Mouse (Mus musculus) cerebellum, adult (tissue): Measurements from ENCODE around the gene Taf11.

Source experiments
- ATAC-seq: cut with Nextera tagmentation; 2 replicates; pipeline ENCODE4 v1.9.2; 2017; ENCODE audit warnings: mild to moderate bottlenecking, moderate library complexity, mixed read lengths; ENCODE audit not compliant: insufficient number of reproducible peaks, low FRiP score, low TSS enrichment

Gene Taf11

GRCm38 (mm10) chr17:27909622-27910500, at the start of gene Taf11:
Gene Taf11 (minus strand): TSS chr17:27909844.
- ATAC-seq = peak; percentile 50; the same call in 1 of the 2 replicates

- no peak for ATAC-seq
Measured at GRCm38 (mm10) chr17:27957649-27958048, 48.0 kb upstream of the Taf11 start.

DNA sequence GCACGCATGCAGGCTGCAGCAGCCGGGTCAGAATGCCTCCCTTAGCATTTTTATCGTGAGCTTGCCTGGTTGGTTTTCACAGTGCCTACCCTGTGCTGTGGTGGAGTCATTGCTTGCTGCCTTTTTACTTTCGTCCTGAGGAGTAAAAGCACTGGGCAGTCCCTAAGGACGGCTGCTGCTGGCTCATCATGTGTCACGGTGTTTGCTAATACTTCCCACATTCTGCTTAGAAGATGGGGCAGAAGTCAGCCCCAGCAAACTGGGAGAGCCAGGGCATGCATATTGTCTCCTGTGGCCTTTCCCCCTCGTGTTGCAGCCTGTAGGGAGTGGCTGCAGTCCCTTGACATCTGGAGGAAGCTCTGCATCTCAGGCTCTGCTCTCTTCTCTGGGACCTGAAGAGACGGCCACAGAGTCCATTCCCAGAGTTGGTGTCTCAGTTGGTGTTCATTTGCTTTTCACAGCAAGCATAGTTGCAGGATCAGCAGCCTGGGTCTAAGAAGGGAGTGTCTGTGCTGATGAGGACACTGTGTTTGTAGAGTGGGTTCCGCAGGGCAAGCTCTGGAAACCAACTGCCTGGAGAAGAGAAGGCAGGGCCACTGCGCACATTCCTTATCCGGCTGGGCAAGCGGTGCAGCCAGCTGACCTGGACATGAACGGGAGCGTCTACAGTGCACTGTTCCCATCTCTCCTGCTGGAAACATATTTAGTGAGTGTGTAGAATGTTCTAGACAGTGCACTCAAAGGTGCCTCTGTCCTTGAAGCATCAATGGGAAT, 45.2 kb upstream of the Taf11 start:
- no peak for ATAC-seq

DNA sequence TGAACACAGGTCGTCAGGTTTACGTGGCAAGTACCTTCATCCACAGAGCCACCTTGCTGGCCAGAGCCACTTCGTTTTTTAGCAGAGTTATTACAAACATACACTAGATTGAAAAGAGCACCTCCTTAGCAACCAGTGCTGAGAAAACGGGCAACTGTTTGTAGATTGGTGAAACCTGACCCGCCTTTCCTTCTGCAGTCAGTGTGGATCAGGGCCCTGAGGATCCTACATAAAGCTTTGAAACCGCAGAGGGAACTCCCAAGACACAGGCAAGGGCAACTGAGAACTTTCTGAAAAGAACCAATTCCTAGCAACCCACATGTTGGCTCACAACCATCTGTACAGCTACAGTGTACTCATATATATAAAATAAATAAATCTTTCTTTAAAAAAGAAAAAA, 43.5 kb upstream of the Taf11 start:
- ATAC-seq = no peak

GRCm38 (mm10) chr17:27947155-27947554, 37.5 kb upstream of the Taf11 start:
- ATAC-seq = no peak

DNA sequence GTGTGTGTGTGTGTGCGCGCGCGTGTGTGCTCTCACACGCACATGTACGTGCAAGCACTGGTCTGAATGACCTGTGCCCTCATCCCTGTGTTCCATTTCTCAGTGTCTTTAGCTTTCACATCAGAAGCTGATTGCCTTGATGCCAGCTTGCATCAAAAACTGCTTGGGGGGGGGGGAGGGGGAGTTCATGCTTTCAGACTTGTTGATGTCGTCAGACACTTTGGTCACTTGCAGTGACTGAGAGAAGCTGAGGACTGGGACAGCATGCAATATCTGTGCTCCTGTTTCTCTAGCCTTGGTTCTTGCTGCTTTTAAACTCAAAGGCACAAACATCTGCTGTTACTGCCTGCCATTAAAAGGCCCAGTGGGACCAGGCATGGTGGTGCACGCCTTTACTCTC, 36.7 kb upstream of the Taf11 start:
- no peak for ATAC-seq

GRCm38 (mm10) chr17:27945546-27946216, 36.0 kb upstream of the Taf11 start:
- peak; percentile 86; the same call in 1 of the 2 replicates for ATAC-seq

GRCm38 (mm10) chr17:27942131-27942530, 32.5 kb upstream of the Taf11 start:
- no peak for ATAC-seq

GRCm38 (mm10) chr17:27941698-27942097, 32.1 kb upstream of the Taf11 start:
- ATAC-seq = peak; percentile 36; the same call in 1 of the 2 replicates

- no peak for ATAC-seq
Measured at GRCm38 (mm10) chr17:27941178-27941577, 31.5 kb upstream of the Taf11 start.

DNA sequence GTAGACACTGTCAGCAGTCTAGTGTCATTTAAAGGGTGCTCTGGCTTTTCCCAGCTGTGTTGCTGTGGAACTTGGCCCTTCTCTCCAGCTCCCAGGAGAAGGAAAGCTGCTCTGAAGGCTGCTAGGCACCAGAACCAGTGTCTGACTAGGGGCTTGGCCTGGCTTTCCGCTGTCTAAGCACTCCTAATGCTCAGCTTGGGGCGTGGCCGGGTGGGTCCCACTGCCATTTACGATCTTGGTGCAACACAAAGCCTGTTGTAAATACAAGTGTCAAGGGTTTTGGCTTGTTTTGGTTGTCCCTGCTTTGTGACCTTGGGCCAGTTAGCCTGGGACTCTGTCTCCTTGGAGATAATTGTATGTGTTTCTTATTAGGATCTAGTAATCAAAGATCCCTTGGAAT, 30.7 kb upstream of the Taf11 start:
- no peak for ATAC-seq

- ATAC-seq = no peak
Measured at GRCm38 (mm10) chr17:27939028-27939427, 29.4 kb upstream of the Taf11 start.

- no peak for ATAC-seq
Measured at GRCm38 (mm10) chr17:27938121-27938754, 28.6 kb upstream of the Taf11 start.

GRCm38 (mm10) chr17:27937054-27937615, 27.5 kb upstream of the Taf11 start:
- ATAC-seq = no peak

DNA sequence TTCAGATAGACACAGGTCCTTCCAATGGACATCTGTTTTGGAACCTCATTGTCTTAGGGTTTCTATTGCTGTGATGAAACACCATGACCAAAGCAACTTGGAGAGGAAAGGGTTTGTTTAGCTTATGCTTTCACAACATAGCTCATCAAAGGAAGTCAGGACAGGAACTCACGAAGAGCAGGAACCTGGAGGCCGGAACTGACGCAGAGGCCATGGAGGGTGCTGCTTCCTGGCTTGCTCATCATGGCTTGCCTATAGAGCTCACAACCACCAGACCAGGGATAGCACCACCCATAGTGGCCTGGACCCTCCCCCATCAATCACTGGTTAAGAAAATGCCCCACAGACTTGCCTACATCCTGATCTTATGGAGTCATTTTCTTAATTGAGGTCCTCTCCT, 25.4 kb upstream of the Taf11 start:
- no peak for ATAC-seq

- no peak for ATAC-seq
Measured at GRCm38 (mm10) chr17:27934136-27934910, 24.7 kb upstream of the Taf11 start.

- no peak for ATAC-seq
Measured at GRCm38 (mm10) chr17:27931826-27932225, 22.2 kb upstream of the Taf11 start.

GRCm38 (mm10) chr17:27930291-27930690, 20.6 kb upstream of the Taf11 start:
- no peak for ATAC-seq

GRCm38 (mm10) chr17:27925504-27925903, 15.9 kb upstream of the Taf11 start:
- no peak for ATAC-seq
